Mouse (Mus musculus) ovary, adult 18-20 months (tissue): ENCODE measurements around the gene Zfhx3.

ENCODE experiments used
- DNase-seq: peaks from one replicate; pipeline ENCODE4 v3.0.0; 2022; ENCODE audit warnings: low spot score, mixed read lengths

The Zfhx3 gene

DNA sequence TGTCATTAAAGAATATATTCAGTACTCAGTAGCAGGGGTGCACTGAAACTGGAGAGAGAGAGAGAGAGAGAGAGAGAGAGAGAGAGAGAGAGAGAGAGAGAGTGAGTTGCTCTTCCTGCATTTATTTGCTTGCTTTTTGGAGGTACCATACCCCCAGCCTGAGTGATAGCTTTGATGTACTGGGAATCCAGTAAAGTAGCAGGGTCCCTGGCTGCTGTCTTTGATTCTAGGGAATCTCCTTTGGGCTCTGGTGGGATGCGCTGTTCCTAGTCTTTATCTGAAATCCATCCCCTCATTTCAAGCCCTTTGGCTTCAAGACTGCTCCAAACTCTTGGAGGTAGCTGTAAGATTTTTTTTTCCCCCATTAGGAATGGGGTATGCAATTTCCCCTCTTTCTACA, 759.8 kb downstream of the Zfhx3 start:
- DNase-seq: no peak

DNA sequence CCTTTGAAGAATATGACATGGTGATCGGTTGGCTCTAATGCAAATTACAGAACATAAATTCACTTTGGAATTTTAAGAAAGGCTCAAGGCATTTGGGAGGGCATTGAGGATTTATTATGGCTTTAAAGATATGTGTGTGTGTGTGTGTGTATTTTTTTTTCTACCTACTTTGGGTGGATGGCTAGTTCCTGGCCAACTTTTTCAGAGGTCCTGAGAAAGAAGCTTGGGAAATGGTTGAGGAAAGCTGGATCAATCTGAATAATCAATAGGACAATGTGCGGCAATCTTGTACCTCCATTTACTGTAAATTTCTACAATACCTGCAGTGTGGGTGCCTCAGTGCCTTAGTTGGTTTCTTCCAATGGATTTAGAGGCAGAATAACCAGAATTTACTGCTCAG, 763.3 kb downstream of the Zfhx3 start:
- DNase-seq: no peak

DNA sequence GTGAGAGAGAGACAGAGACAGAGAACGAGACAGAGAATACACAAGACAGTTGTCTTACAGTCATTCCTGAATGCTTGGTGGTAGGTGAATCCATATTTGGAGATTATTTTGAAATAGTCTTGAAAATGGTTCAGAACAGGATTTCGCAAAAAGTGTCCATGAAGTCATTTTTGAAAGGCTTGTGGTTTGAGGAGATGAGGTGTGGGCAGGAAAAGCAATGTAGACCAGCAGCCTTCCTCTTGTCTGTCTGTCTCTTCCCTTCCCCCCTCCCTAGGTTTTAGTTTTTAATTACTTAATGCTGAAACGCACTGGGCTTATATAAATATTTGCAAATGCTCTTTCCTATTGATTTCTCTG, 764.0 kb downstream of the Zfhx3 start:
- DNase-seq: no peak

DNA sequence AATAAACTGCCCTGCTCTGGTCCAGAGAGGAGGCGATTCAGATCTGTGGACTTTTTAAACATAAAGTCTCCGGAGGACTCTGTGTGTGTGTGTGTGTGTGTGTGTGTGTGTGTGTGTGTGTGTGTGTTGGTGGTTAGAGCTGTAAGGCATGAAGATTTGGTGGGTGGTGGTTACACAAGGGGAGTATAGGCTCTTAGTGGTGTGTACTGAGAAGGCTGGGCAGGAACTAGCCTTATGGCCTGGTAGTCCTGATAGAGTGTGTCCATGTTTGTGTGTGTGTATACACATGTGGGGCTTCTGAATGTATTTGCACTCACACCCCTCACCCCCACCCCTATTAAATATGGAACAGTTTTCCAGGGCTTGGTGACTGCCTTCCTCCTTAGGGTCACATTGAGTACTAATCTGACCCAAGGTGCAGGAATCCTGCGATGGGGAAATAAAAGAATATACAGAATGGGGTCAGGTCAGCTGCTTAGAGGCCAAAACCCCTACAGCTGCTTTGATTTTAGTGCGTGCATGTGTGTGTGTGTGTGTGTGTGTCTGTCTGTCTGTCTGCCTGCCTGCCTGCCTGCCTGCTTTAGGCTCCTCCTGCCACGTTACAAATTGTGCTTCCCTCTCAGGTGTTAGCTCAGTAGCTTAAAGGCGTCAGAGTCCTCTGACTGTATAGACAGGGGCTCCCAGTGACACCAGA, 764.6 kb downstream of the Zfhx3 start:
- DNase-seq: no peak

DNA sequence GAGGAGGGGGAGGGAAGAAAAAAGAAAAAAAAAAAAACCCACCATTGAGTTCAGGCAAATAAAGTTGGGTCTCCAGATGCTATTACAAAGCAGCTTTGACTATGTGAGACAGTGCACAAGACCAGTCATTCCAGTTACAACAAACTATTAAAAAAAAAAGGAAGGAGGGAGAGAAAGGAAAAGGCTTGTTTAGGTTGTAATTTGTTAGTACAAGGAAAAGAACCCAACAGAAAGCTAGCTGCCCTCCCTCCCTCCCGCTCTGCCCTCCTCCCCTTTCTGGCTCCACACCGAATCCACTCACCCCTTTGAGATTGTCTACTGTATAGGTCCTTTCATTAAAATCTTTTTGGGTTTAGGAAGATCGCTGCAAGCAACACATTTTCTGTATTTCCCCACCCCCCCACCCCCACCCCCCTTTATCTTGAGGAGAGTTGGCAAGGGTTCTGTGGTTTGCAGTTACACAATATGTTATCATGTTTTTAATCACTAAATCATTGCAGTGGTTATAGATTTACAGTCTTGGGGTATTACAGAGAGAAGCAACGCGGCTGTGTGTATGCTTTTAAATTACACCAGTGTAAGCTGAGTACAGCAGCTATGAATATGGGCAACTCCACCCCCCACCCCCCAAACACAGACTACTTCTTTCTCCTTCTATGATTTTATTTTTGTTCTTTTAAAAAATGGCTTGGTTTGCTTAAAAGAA, 765.3 kb downstream of the Zfhx3 start:
- DNase-seq: no peak

DNA sequence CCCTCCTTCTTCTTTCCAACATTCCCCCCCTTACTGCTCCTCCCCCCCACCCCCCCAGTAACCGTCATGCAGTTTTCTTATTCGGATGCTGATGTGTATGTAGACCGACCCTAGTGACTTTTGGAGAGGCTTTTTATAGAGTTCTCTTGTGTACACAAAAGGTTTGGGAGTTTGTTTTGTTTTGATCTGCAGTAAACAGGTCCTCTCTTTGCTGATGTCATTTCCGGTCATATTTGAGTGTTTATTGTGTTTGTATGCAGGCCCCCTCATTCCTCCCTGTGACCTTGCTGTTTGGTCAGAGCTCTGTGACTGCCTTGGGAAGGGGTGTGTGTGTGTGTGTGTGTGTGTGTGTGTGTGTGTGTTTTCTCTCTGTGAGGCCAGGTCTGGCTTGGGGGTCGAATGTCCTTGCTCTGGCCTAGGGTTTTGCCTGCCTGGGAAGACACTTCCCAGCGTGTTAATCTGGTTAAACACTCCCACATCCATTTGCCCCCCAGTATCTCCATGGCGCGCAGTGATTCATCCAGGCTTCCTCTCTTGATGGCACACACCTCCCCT, 766.5 kb downstream of the Zfhx3 start:
- no peak for DNase-seq

DNA sequence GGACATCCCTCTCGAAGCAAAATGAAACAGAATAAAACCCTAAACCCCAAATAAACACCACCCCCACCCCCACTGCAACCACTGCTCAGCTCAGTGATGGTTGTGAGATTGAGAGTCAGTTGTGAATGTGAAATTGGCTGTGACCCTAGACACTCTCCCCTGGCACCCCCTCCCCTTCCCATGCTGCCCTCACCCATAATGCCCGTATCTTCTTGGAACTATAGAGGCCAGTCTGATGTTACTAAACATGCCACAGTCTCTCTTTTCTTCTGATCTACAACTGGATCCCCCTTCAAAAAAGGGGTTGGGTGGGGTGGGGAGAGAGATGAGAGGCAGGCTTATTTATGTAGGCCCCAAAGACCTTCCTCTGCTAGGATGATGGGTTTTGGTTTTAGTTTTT, 767.0 kb downstream of the Zfhx3 start:
- DNase-seq: no peak

DNA sequence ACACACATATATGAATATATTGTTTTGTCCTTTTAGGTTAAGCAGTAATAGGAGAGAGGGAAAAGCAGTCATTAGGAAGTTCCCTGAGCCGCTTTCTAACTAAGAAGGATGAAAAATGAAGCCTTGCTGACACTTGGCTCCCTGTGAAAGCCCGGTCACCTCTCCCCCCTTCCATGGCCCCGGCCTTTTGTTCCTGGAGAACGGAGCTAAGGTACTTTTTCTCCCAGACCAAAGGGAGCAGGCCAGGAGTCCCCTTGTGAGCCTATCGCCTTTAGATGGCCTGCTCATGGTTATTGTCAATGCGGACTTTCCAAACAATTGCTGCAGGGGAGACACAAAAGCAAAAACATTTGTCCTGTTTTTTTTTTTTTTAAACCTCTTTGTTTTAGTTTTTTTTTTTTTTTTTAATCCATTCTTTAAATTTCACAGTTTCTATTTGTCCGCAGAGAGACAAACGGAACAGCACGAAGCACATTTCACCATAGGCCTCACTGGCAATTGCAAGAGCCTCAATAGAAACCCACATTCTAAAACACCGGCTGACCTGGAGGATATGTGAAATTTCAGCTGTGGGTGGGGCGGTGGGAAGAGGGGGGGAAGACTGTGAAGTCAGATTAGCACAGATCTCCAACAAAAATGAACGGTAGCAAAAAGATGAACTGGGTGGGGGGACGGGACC, 767.6 kb downstream of the Zfhx3 start:
- DNase-seq: no peak

DNA sequence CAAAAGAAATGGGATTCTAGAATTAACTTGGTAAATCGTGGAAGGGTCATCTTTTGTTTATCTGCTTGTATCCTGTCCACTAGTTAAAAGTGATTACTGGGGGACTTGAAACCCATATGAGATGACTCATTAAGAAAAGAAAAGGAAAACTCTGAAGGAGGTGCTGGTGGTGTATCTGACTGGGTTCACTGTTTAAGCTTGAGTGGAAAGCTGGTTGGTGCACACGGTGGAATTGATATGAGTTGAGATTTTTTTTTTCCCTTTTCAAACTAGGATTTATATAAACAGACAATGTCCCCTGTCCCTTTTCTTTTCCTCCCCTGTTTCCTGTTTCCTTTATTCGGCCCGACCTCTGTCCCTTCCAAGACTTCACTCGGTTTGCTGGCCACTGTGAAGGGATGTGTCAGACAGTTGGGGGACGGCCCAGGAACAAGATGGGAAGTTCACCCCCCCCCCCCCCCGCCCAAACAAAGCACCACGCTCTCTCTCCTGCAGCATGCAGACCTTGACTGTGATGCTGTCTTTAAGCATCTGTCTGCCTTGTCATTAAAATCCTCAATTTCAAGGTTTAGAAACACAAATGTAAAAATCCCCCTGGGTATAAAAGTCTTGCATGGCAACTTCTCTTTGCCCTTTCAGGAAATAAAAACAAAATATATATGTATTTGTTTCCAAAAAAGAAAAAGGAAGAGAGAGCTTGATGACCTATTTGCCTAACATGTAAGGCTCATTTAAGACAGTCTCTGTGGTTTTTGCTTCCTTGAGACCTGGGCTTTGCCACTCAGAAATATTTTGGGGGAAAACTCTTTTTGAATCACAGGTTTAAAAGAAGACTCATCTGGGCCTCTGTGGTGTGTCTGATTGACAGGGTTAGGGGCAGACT, 768.4 kb downstream of the Zfhx3 start:
- DNase-seq: no peak

DNA sequence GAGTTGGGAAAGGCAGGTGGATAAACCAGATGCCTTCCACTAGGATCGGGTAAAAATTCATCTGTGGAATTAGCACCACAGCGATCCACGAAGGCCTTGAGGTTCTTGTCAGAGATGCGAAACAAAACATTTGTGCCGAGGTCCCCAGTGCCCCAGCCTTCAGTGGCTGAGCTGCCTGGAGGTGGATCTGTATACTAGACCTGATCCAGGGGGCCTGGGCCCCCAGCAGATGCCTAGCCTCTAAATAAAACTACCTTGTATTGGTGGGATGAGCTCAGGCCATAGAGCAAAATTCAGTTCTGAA, 769.0 kb downstream of the Zfhx3 start:
- DNase-seq: no peak

DNA sequence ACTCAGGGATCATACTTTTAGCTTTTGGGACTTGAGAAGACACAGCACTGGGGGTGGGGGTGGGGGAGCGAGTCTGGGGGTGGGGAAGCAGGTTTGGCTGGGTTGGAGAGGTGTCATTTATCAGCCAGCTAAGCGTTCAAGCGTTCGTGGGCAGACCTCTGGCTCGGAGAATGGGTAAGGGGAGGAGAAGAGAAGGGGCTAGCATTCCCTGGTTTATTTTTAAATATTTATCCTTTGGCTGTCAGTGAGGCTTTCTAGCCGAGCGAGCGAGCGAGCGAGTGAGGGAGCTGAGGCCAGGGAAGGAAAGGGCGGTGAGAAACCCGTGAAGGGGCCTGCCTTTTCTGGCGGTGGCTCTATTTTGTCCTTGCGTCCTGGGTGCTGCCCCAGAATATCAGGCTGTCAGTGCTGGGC, 769.6 kb downstream of the Zfhx3 start:
- no peak for DNase-seq

DNA sequence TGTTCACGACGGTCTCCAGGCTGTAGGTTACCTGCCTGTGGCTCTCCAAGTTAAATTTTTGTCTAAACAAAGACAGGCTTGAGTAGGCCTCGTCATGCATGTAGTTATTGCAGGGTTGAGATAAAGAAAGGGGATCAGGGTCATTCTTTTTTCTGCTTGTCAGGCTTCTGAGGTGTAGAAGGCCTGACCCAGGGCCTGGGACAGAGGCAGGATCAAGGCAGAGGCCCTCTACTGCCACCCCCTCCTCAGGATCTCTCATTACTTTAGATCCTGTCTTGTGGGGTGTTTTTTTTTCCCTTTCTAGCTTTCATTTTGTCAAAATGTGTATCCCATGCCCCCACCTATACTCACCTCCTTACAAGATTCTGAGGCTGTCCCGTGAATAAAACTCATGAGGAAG, 770.2 kb downstream of the Zfhx3 start:
- no peak for DNase-seq

DNA sequence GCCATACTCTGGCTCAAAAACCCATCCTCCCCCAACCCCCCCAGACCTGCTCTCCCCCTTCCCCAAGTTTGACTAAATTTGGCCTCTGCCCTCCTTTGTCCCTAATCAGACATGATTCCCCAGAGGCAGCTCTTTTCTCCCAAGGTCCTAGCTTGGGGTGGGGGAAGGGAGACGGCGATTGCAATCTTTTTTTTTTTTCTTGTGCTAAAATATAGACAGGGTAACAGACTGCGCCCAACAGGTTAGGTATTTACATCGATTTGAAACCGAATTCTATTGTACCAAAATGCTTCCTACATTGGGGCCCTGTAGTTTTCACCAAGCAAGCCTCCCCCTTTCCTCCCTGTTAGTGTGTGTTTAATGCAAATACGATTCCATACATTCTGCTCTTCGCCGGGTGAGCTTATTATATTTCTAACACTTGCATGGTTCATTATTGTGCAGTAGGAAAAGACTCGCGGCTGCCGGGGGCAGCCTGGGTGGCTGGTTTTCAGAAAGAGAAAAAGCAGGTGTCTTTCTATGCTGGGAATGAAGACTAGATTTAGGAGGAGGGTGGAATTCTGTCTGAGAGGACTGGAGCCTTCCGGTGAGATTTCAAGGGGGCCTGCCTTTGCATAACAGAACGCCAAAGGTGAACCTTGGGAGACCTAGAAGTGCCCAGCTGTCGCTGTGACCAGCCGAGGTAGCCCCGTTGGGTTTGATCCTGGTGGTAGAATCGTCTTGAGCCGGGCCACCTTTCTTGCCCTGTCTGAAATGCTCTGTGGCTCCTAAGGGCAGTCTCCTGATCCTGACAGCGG, 771.1 kb downstream of the Zfhx3 start:
- no peak for DNase-seq

DNA sequence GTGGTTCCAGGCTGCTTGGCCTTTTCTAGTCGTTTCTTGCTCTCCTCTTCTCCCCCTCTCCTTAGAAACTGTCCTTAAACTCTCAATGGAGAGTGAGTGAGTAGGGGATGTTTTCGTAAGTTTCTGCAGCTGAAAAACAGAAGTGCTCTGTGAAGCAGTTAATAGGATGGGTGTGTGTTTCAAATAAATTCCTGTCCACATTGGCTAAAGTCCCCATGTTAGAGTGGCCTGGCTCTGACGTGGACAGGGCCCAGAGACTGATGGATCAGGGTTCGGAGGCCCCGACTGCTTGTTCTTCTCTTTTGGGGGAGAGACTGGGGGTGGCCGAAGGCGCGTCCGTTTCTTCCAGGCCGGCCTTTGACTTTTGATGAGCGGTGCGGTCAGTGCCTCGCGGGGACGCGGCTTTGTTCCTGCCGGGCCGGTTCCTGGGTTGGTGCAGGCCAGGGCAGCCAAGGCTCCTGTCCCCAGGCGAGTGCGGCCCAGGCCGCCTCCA, 771.7 kb downstream of the Zfhx3 start:
- DNase-seq: no peak

DNA sequence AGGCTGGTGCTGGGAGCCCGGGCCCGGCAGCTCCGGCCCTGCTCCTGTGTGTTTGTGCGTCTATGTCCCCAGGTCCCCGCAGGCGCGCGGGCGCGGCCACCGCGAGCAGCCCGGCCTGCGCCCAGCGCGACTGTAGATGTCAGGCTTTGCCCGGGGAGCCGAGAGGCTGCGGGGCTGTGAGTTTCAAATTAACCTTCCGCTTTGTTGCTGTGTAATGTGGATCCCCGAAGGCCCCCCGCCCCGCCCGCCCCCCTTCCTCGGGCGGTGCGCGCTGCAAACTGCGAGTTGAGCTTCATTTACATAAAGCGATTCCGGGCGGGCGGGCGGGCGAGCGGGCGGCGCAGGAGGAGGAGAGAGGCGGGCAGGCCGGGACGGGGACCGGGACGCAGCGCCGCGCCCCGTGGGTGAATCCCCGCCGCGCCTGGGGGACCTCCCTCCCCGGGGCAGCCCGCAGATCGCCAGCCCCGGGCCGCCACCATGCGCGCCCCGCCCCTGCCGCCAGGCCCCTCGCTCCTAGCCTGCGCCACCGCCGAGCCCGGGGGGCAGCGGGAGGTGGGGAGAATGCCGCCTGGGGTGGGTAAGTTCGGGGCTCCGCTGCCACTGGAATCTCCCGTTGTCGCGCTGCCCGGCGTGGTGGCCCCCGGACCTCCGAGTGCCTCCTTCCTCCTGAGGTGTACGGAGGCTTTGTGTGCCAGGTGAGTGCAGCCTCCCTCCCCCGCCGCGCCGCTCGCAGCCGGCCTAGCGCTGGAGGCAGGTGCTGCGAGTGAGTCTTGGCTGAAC, 772.4 kb downstream of the Zfhx3 start:
- DNase-seq: peak; percentile 53

DNA sequence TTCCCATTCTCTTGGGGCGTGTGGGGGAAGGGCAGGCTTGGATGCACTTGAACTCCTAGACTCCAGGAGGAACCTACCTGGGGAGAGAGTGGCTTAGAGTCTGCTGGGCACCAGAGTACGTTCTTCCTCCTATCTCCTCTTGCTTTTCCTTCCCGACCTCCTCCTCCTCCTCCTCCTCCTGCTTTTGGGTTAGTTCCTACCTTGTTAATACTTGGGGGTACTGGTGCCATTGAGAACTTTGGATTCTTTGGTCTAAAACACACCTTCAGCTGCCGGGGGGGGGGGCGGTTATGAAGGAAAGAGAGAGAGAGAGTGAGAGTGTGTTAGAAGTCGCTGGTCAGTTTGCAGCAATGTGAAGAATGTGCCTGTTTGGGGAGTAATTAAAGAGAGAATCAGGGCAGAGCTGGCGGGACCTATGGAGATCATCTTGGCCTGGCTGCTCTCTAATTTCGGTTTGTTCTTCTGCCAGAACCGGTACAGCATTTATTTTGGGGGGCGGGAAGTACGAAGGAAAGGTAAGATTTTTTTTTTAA, 773.0 kb downstream of the Zfhx3 start:
- DNase-seq: no peak

DNA sequence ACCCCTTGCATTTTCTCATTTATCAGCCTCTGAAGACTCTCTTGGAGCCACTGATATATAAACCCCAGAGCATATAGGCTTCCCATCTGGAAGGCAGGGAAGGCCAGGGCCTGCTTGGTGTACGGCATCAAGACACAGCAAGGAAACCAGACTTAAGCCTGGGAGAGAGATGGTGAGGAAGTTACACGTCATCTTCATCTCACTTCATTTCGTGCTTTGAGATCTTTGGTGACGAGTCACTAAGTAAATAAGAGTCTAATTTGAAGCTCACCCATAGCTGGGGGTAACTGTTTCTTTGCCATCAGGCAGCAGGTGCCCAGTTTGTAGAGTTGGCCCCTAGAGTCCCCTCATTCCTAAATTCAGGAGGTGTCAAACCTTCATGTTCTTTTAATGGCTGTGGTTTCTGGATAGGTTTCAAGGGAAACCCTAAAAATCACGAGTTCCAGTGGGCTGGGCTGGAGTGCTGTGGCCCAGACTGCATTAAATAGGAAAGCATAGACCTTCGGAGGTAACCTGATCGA, 773.9 kb downstream of the Zfhx3 start:
- no peak for DNase-seq

DNA sequence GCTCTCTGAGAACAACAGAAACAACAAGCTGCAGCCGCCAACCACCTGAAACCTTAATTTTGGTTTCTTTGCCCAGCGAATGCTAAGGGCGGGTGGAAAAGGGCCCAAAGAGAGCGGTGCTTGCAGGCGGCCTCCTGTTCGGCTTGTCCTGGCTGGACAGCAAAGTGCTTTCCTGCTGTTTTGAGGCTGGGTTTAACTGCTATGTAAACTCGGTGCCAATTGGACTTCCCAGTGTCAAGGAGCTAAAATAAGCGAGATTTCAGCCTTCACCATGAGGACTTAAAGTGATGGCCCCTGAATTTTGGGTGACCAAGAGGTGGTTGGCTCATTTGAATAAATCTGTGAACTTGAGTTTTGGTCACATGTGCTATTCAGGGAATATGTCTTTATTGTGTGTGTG, 775.1 kb downstream of the Zfhx3 start:
- DNase-seq: no peak

DNA sequence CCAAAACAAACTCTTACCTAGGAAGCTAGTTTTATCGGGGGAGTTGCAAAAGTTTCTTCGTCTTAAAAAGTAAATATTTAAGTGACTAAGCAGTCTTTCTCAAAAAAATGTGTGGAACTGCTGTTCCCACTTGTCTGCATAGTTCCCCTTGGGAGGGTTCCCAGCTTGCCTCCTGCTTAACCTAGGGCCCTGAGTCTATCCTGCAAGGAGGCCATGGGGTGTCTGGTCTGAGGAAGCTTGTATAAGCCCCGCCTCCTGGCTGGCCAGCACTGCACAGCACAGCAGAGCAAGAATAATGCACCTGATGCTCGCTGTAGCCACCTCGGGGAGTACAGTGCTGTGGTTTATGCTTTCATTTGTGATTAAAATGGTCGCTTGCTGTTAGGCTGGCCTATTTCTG, 775.6 kb downstream of the Zfhx3 start:
- no peak for DNase-seq

DNA sequence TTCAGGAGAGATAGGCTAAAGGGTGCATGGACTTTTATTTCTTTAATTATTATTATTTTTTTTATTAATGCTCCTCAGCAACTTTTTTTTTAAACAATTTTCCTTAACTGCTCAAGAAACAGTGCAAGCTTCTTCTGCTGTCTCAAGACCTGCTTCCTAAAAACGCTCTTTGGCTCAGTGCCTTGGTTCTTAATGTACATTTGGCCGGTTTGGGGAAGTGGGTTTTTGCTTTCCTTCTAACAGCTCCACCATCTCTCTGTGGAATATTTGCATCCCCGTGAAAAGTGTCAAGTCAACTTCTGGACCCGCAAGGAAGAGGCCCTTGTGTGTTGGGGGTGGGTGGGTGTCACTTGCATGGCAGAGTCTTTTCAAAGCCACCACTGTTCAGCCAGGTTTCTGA, 778.4 kb downstream of the Zfhx3 start:
- no peak for DNase-seq
